Mouse (Mus musculus) midbrain, embryonic 15.5 days (tissue): ENCODE results near the gene Oser1. TPM values are rescaled to one million over a fixed set of nuclear protein-coding genes. Genes with fewer than 3 reads are reported as not detected.
A peak's percentile ranks its signal among the peaks of the same experiment; 100 is the strongest.

Source experiments
- ATAC-seq: fragments of 200-750 bp; cut with Nextera tagmentation; replicated peaks from 2 replicates; pipeline ENCODE4 v1.8.0; 2017; ENCODE audit warnings: moderate TSS enrichment
- H3K27ac ChIP-seq: fragments of 300-500 bp; sonication (generic); 2 replicates; pipeline ENCODE4 v1.5.1; 2015; ENCODE audit warnings: mild to moderate bottlenecking, inconsistent platforms
- H3K27me3 ChIP-seq: fragments of 300-500 bp; sonication (generic); replicated peaks from 2 replicates; pipeline ENCODE4 v1.6.1; 2015; ENCODE audit warnings: inconsistent platforms
- H3K36me3 ChIP-seq: fragments of 300-500 bp; sonication (generic); replicated peaks from 2 replicates; pipeline ENCODE4 v1.6.1; 2015; ENCODE audit warnings: inconsistent platforms
- H3K4me1 ChIP-seq: fragments of 300-500 bp; sonication (generic); 2 replicates; pipeline ENCODE4 v1.6.1; 2015; ENCODE audit warnings: inconsistent platforms
- H3K4me2 ChIP-seq: fragments of 300-500 bp; sonication (generic); 2 replicates; pipeline ENCODE4 v1.6.1; 2015; ENCODE audit warnings: inconsistent platforms, mild to moderate bottlenecking, moderate library complexity
- H3K4me3 ChIP-seq: fragments of 300-500 bp; sonication (generic); 2 replicates; pipeline ENCODE4 v1.5.1; 2015; ENCODE audit warnings: mild to moderate bottlenecking, inconsistent platforms
- H3K9ac ChIP-seq: fragments of 300-500 bp; sonication (generic); 2 replicates; pipeline ENCODE4 v1.6.1; 2015; ENCODE audit warnings: mild to moderate bottlenecking, inconsistent platforms
- H3K9me3 ChIP-seq: fragments of 300-500 bp; sonication (generic); 2 replicates; pipeline ENCODE4 v1.6.1; 2016; ENCODE audit warnings: inconsistent platforms
- whole genome bisulfite sequencing: fragments of 180-500 bp; shearing (Covaris S2); methylation state at CpG from one replicate; pipeline ENCODE4 v1.1.7; 2015; ENCODE audit warnings: mixed read lengths; 5-methylcytosine and 5-hydroxymethylcytosine counted together
- polyA plus RNA-seq: library from polyadenylated mRNA; unstranded; fragments of >200 nt; fragmentation: Nextera tagmentation; extraction: Ambion mirVana; gene quantifications from 2 replicates; pipeline ENCODE4 v1.2.1, GENCODE M21; 2015

Oser1 gene
- 73.1 and 78.7 TPM in 2 replicates for polyA plus RNA-seq

DNA sequence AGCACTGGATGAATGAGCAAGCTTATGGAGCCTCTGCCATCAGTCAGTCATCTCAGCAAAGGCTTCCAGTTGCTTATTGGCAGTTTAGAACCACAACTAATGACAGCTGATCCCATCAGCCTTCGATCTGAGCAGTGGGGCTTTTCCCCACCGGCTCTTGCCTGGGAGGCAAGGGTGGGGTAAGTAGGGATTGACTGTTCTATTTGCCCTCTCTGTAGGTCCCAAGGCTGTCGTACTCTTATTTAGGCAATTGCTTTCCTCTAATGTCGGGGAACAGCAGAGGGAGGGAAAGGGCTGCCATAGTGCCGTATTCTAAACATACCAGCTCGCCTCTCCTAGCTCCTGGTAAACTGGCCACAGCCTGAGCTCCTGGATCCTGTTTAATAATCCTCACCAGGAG, at the start of gene Oser1:
Oser1 (minus strand) TSS at position 101 of the 400 bp plus-strand sequence.
- Histone ChIP-seq H3K9me3 (no peaks in the 10 kb centered on the region), H3K4me1 (peaks cover 18% of the 10 kb centered on the region), H3K4me3 (no peak within 1 kb of the TSS), H3K9ac (no peak within 1 kb of the TSS), H3K27ac (no peak within 1 kb of the TSS), H3K36me3 (0 out of 2 replicates have a peak, but pooled peaks cover 2% of the 10 kb centered on the region), H3K4me2 (no peak within 1 kb of the TSS), H3K27me3 (no peaks in the 10 kb centered on the region)
- WGBS: 85% methylated on average over 6 of the region's 6 CpGs
- no peak for ATAC-seq

DNA sequence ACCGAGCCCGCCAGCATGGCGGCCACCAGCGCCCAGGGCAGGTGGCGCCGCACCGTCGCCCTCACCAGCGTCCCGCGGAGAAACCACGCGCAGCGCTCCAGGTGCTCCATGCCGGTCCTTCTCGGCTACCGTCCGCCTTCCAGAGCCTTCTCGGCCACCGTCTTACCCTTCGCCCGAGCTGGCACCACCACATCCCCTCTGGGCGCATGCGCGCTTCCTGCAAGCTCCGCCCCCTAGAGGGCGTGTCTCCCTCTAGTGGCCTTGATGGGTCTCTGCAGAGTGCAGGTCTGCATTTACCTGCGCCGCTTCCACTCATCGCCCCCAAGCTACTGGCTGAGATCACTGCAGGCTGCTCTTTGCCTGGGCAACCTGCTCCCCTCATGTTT, 48.0 kb upstream of the Oser1 start, which contains the start of gene Fitm2:
Fitm2 (minus strand) TSS at position 164 of the 386 bp plus-strand sequence.
- Histone ChIP-seq H3K9me3 (no peaks in the 10 kb centered on the region), H3K4me2 (peak within 1 kb of the TSS; percentile 65), H3K36me3 (peaks cover 21% of the 10 kb centered on the region), H3K9ac (peak within 1 kb of the TSS; percentile 83), H3K4me1 (peaks cover 10% of the 10 kb centered on the region), H3K27me3 (no peaks in the 10 kb centered on the region), H3K4me3 (peak within 1 kb of the TSS; percentile 66), H3K27ac (peak within 1 kb of the TSS; percentile 72)
- under 1% methylated on average over 30 of the region's 30 CpGs for WGBS
- peak; percentile 96 for ATAC-seq

DNA sequence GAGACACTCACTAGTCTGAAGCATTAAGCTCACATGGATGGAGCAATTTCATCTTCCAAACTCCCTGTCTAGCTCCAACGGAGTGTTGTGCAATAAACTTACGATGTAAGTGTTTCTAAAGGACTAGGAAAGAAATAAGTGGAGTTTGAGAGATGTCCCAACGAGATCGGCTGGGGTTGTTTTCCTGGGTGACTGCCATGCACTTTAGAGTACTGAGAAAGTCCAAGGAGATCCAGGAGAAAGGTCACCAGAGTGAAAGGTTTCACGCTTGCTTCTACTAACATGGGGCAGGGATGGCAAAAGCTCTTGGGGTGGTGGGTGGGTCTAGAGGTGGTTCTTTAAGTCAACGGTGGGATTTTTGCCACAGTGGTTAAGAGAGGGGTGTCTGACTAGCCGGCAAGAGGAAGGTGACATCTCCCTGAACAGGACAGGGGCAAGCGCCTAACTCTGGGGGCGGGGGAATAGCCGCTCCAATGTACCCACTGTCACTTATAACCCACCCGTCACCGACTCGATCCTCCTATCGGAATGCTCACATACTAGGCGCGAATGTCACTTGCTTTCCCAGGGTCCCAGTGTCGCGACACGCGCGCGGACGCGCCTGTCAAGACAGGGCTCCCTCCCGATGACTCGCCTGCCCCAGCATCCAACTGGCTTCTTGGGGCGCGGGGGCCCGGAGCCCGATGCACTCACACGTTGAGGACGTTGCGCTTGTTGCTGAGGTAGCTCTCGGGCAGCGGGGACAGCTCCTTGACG, 47.4 kb upstream of the Oser1 start:
- Histone ChIP-seq H3K9me3 (no peaks in the 10 kb centered on the region), H3K4me2 (peak overlapping the region; percentile 65), H3K9ac (peak overlapping the region; percentile 83), H3K36me3 (peaks cover 21% of the 10 kb centered on the region), H3K27me3 (no peaks in the 10 kb centered on the region), H3K4me3 (peak overlapping the region; percentile 66), H3K27ac (peak overlapping the region; percentile 72), H3K4me1 (peaks cover 10% of the 10 kb centered on the region)
- ATAC-seq: no peak; the same call in none of the 2 replicates
- 6% methylated on average over 36 of the region's 36 CpGs for WGBS

DNA sequence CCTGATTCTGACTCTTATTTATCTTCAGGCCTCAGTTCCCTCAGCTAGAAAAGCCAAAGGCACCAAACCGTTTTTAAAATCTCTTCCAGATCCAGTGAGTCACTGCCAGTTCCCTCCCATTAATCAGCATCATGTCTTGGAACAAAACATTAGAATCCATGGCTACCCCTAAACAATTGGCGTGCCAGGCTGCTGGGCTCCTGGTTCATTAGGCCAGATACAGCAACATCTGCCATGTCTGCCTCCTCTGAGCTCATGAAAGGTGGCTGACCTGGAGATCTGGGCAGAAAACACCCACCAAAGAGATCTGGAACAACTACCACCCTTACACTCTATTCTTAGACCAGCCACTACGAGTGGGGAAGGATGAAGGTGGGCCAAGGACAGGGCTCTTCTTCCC, 46.6 kb upstream of the Oser1 start:
- H3K9ac ChIP-seq: no peak overlapping the region
- H3K36me3 ChIP-seq: peaks cover 21% of the 10 kb centered on the region
- no peaks in the 10 kb centered on the region for H3K27me3 ChIP-seq
- no peaks in the 10 kb centered on the region for H3K9me3 ChIP-seq
- WGBS: 78% methylated on average over 3 of the region's 3 CpGs
- no peak for ATAC-seq
- peaks cover 10% of the 10 kb centered on the region for H3K4me1 ChIP-seq
- peak overlapping the region; percentile 65 for H3K4me2 ChIP-seq
- H3K4me3 ChIP-seq: peak overlapping the region; percentile 66; the same call in 1 of the 2 replicates
- no peak overlapping the region for H3K27ac ChIP-seq

DNA sequence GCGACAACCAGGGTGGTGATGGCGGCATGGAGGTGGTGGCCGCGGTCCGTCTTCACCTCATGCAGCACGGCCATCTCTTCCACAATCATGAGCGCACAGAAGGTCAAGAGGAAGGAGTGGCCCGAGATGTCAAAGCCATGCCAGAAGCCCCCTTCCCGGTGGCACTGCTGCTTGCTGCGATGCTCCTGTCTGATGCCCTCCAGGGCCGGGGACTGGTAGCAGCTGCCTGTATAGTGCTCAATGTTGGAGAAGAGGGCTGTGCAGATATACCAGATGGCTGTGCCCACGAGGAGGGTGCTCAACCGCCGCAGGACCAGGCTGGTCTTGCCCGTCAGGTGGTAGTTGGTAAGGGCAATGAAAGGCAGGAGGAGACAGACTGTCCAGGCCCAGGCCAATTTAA, 45.2 kb upstream of the Oser1 start:
- WGBS: 96% methylated on average over 15 of the region's 15 CpGs
- Histone ChIP-seq H3K4me2 (no peak overlapping the region), H3K4me1 (peaks cover 10% of the 10 kb centered on the region), H3K36me3 (peaks cover 21% of the 10 kb centered on the region), H3K9me3 (no peaks in the 10 kb centered on the region), H3K4me3 (no peak overlapping the region), H3K27me3 (no peaks in the 10 kb centered on the region), H3K27ac (no peak overlapping the region), H3K9ac (no peak overlapping the region)
- ATAC-seq: no peak

DNA sequence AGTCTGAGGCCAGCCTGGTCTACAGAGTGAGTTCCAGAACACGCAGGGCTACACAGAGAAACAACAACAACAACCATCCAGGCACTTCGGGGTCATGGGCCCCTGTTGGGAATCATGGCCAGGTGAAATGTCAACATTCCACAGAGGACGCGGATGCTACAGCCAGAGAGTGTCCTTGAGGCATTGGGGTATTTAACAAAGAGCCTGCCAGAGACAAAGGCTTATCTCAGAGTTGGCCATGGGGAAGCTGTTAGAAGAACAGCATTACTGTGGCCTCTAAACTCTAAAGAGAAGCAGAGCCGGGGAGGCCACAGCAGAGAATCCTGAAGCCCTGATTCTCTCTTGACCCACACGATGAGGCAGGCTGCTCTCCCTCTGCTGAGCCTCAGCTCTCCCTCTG, 44.4 kb upstream of the Oser1 start:
- Histone ChIP-seq H3K4me1 (peaks cover 10% of the 10 kb centered on the region), H3K9me3 (no peaks in the 10 kb centered on the region), H3K27ac (no peak overlapping the region), H3K36me3 (peaks cover 21% of the 10 kb centered on the region), H3K4me3 (no peak overlapping the region), H3K4me2 (no peak overlapping the region), H3K9ac (no peak overlapping the region), H3K27me3 (no peaks in the 10 kb centered on the region)
- no peak for ATAC-seq
- WGBS: 92% methylated on average over 6 of the region's 6 CpGs

DNA sequence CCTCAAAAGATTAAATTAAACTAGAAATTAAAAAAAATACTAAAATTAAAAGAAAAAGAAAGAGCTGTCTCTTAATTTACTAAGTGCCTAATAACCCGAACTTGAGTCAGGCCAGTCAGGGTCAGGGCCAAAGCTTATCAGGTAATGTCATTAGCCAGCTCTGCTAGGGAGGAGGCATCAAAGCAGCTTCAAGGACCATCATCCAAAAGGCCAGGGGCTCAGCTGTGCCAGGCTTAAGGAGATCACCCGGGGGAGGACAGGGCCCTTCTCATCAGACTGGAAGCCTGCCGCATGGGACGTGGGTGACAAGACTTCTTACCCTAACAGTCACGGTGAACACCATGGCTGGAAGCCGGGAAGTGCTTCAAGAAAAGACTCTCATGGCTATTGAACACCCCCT, 43.1 kb upstream of the Oser1 start:
- H3K4me3 ChIP-seq: no peak overlapping the region
- peaks cover 21% of the 10 kb centered on the region for H3K36me3 ChIP-seq
- no peak overlapping the region for H3K27ac ChIP-seq
- ATAC-seq: no peak
- no peaks in the 10 kb centered on the region for H3K27me3 ChIP-seq
- no peak overlapping the region for H3K9ac ChIP-seq
- peaks cover 10% of the 10 kb centered on the region for H3K4me1 ChIP-seq
- no peak overlapping the region for H3K4me2 ChIP-seq
- H3K9me3 ChIP-seq: no peaks in the 10 kb centered on the region
- WGBS: 94% methylated on average over 6 of the region's 6 CpGs

DNA sequence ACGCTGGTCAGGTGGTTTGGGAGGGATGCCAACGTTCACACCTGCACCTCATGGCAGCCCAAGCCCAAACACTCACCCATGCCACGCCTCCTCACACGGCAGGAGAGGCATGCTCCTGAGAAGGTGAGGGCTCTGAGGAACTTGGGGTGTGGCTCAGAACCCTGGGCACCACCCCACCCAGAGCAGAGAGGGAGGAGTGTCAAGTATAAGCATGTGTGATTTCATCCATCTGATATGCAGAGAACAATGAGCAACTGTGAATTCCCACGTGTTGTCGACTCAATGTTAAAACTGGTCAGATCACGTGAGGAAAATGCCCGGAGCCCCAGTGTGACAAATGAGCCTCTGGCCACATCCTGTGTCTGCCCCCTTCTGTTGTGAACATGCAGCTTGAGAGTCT, 42.3 kb upstream of the Oser1 start:
- WGBS: 84% methylated on average over 8 of the region's 8 CpGs
- H3K9me3 ChIP-seq: no peaks in the 10 kb centered on the region
- H3K36me3 ChIP-seq: peaks cover 21% of the 10 kb centered on the region
- H3K27me3 ChIP-seq: no peaks in the 10 kb centered on the region
- H3K4me3 ChIP-seq: no peak overlapping the region
- no peak overlapping the region for H3K9ac ChIP-seq
- H3K27ac ChIP-seq: no peak overlapping the region
- peaks cover 9% of the 10 kb centered on the region for H3K4me1 ChIP-seq
- no peak for ATAC-seq
- H3K4me2 ChIP-seq: no peak overlapping the region

DNA sequence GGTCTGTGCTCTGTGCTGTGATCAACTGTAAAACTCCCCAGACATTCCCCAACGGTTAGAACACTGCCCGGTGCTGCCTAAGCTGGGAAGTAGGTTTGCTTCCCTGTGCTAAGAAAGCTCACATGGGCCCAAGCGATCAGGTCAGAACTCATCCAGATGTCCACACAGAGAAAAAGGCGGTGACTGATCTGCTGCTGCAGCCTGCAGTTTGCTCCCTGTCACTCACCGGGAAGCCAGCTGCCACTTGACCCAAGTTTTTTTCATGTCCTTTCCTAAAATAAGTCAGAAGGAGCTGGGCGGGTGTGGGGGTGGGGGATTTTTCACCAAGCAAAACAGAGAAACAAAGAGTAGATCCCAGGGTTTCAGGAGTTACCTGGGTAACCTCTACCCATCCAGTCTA, 40.1 kb upstream of the Oser1 start:
- Histone ChIP-seq H3K27me3 (no peaks in the 10 kb centered on the region), H3K4me1 (no peaks in the 10 kb centered on the region), H3K27ac (no peak overlapping the region), H3K36me3 (peaks cover 20% of the 10 kb centered on the region), H3K4me2 (no peak overlapping the region), H3K9me3 (no peaks in the 10 kb centered on the region), H3K4me3 (no peak overlapping the region), H3K9ac (no peak overlapping the region)
- WGBS: 82% methylated on average over 6 of the region's 6 CpGs
- ATAC-seq: no peak

DNA sequence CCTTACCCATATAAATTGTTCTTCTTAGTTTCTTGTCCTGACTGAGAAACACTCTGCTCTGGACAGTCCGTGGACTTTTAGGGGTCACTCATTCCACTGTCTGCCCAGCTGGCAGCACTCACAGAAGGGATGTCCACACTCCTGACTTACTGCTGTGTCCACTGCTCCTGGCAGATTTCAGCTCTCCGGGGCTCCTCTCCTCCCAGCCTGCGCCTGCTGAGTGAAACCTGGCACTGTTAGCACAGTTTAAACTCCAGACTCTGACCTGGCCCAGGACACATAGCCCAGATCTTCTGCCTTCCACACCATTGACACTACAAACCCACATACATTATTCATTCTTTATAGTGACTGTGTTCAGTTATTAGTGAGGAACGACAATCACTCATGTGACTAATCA, 39.5 kb upstream of the Oser1 start:
- H3K9me3 ChIP-seq: no peaks in the 10 kb centered on the region
- no peaks in the 10 kb centered on the region for H3K27me3 ChIP-seq
- no peak overlapping the region for H3K4me3 ChIP-seq
- H3K9ac ChIP-seq: no peak overlapping the region
- H3K4me2 ChIP-seq: no peak overlapping the region
- peaks cover 14% of the 10 kb centered on the region for H3K36me3 ChIP-seq
- WGBS: 80% methylated on average over 4 of the region's 4 CpGs
- ATAC-seq: no peak
- peaks cover 5% of the 10 kb centered on the region; the same call in 1 of the 2 replicates for H3K4me1 ChIP-seq
- H3K27ac ChIP-seq: no peak overlapping the region

DNA sequence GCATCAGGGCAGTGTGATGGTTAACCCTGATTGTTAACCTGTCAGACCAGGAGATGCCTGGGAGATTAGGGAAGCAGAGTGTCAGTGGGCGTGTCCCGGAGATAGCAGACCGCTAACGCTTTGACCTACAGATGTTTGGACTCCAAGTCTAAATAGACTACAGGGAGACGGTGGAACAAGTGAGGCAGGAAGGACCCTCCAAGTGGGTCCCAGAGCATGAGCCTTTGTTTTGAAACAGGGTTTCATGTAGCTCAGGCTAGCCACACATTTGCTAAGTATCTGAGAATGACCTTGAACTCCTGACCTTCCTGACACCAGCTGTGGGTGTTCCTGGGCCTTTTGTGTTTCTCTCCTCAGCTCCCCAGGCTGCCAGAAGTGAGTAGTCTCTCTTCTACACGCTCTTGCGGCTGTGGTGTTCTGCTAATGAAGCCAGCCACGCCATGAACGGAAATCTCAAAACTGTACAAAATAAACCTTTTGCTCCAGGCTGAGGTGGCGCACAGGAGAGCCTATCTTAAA, 38.8 kb upstream of the Oser1 start:
- ATAC-seq: no peak
- H3K36me3 ChIP-seq: peaks cover 8% of the 10 kb centered on the region; the same call in 1 of the 2 replicates
- H3K27me3 ChIP-seq: no peaks in the 10 kb centered on the region
- no peak overlapping the region for H3K9ac ChIP-seq
- WGBS: 70% methylated on average over 10 of the region's 10 CpGs
- no peak overlapping the region for H3K27ac ChIP-seq
- H3K4me2 ChIP-seq: no peak overlapping the region
- H3K4me3 ChIP-seq: no peak overlapping the region
- no peaks in the 10 kb centered on the region for H3K9me3 ChIP-seq
- peaks cover 7% of the 10 kb centered on the region; the same call in 1 of the 2 replicates for H3K4me1 ChIP-seq

DNA sequence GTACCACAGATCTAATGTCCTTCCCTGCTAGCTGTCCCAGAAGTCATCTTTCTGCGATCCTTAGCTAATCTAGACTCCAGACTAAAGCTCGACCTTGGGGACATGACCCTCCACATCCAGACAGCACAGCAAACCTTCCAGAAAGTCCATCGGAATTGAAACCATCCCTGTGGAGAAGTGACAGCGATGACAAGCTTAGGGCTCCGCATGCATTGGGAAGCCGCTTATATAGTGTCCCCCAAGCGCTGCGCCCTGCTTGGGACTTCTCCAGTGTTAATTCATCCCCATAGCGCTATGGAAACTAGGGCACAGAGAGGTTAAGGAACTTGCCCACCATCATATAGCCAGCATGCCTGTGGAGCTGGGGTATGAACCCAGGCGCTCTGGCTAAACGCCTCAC, 38.3 kb upstream of the Oser1 start:
- H3K9me3 ChIP-seq: no peaks in the 10 kb centered on the region
- H3K36me3 ChIP-seq: peaks cover 3% of the 10 kb centered on the region; the same call in 1 of the 2 replicates
- no peak for ATAC-seq
- no peak overlapping the region for H3K27ac ChIP-seq
- no peak overlapping the region for H3K9ac ChIP-seq
- H3K4me2 ChIP-seq: no peak overlapping the region
- peaks cover 7% of the 10 kb centered on the region; the same call in 1 of the 2 replicates for H3K4me1 ChIP-seq
- WGBS: 75% methylated on average over 11 of the region's 11 CpGs
- no peaks in the 10 kb centered on the region for H3K27me3 ChIP-seq
- H3K4me3 ChIP-seq: no peak overlapping the region

DNA sequence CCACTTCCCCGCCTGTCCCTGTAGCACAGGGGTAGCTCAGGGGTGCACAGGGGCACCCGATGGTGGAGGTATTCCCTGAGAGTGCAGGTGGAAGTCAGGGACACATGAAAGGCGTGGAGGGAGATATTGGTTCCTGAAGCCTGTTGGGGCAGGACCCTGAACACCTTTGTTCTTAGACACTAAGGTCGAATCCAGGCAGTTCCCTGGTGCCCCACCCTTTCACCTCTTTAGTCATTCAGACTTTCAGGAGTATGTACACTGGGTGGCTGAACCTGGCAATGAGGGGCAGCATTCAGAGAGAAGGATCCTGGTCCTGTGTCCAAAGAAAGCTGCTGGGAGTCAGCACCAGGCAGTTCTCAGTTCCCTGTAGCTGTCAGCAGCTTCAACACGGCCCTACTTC, 37.9 kb upstream of the Oser1 start:
- H3K36me3 ChIP-seq: no peaks in the 10 kb centered on the region; the same call in 1 of the 2 replicates
- ATAC-seq: no peak
- H3K27ac ChIP-seq: no peak overlapping the region
- H3K27me3 ChIP-seq: no peaks in the 10 kb centered on the region
- H3K4me1 ChIP-seq: peaks cover 7% of the 10 kb centered on the region; the same call in 1 of the 2 replicates
- H3K4me2 ChIP-seq: no peak overlapping the region
- H3K9me3 ChIP-seq: no peaks in the 10 kb centered on the region
- H3K9ac ChIP-seq: no peak overlapping the region
- H3K4me3 ChIP-seq: no peak overlapping the region
- 87% methylated on average over 5 of the region's 5 CpGs for WGBS
